Mouse (Mus musculus): ENCODE data around the gene Clcf1. TPM values are rescaled to one million over a fixed set of nuclear protein-coding genes. Genes with fewer than 3 reads are reported as not detected.
"Not testable (repeated sequence)": the region's sequence is repeated elsewhere in the genome, so short reads cannot be mapped to it uniquely, and the experiment has no call there.

The Clcf1 gene
- total RNA-seq, 2 experiments from 2014 or later: 0.58 to 1.2 TPM

GRCm38 (mm10) chr19:4232651-4233050 is 18.6 kb downstream of the Clcf1 start:
- no peak for DNase-seq
- intact Hi-C loops (cut with DNase I; ENCODE audit: low total_unique reads): no loop called here

GRCm38 (mm10) chr19:4234548-4234947 is 20.5 kb downstream of the Clcf1 start:
- intact Hi-C loops (cut with DNase I; ENCODE audit: low total_unique reads): no loop called here
- no peak for DNase-seq

- intact Hi-C loops (cut with DNase I; ENCODE audit: low total_unique reads): no loop called here
- DNase-seq: no peak
Observed at GRCm38 (mm10) chr19:4240247-4240668, 26.2 kb downstream of the Clcf1 start.

GRCm38 (mm10) chr19:4242416-4242815 is 28.4 kb downstream of the Clcf1 start:
- intact Hi-C loops (cut with DNase I; ENCODE audit: low total_unique reads): no loop called here
- DNase-seq: no peak

GRCm38 (mm10) chr19:4244775-4245174 is 30.7 kb downstream of the Clcf1 start:
- no peak for DNase-seq
- intact Hi-C loops (cut with DNase I; ENCODE audit: low total_unique reads): no loop called here

- intact Hi-C loops (cut with DNase I; ENCODE audit: low total_unique reads): no loop called here
- no peak for DNase-seq
Observed at GRCm38 (mm10) chr19:4247010-4247409, 33.0 kb downstream of the Clcf1 start.

GRCm38 (mm10) chr19:4248683-4249082 is 34.6 kb downstream of the Clcf1 start:
- DNase-seq; intact Hi-C loops (cut with DNase I; ENCODE audit: low total_unique reads): not testable (repeated sequence)

GRCm38 (mm10) chr19:4254230-4254629 is 40.2 kb downstream of the Clcf1 start:
- intact Hi-C loops (cut with DNase I; ENCODE audit: low total_unique reads): no loop called here

GRCm38 (mm10) chr19:4255583-4256162 is 41.6 kb downstream of the Clcf1 start:
- intact Hi-C loops (cut with DNase I; ENCODE audit: low total_unique reads): no loop called here

More at GRCm38 (mm10) chr19:4254230-4254629, 40.2 kb downstream of the Clcf1 start:
- DNase-seq: no peak

GRCm38 (mm10) chr19:4257216-4257896 is 43.3 kb downstream of the Clcf1 start:
- peak; percentile 89 for DNase-seq
- intact Hi-C loops (cut with DNase I; ENCODE audit: low total_unique reads): no loop called here

More at GRCm38 (mm10) chr19:4255583-4256162, 41.6 kb downstream of the Clcf1 start:
- DNase-seq: no peak

- no peak for DNase-seq
- intact Hi-C loops (cut with DNase I; ENCODE audit: low total_unique reads): no loop called here
Observed at GRCm38 (mm10) chr19:4257897-4258252, 43.8 kb downstream of the Clcf1 start.

- DNase-seq: no peak
- intact Hi-C loops (cut with DNase I; ENCODE audit: low total_unique reads): loop anchor here (2.0 to 10.0 kb wide), 2 partner anchors 48 to 154 kb away; no protein-coding TSS in a partner anchor
Observed at GRCm38 (mm10) chr19:4261038-4261698, 47.1 kb downstream of the Clcf1 start.

GRCm38 (mm10) chr19:4262756-4263155 is 48.7 kb downstream of the Clcf1 start:
- intact Hi-C loops (cut with DNase I; ENCODE audit: low total_unique reads): loop anchor here (10.0 kb wide), 1 partner anchor 152 kb away; no protein-coding TSS in a partner anchor
- DNase-seq: no peak

GRCm38 (mm10) chr19:4263702-4264101 is 49.7 kb downstream of the Clcf1 start:
- intact Hi-C loops (cut with DNase I; ENCODE audit: low total_unique reads): loop anchor here (10.0 kb wide), 1 partner anchor 151 kb away; no protein-coding TSS in a partner anchor
- no peak for DNase-seq

- DNase-seq: no peak
- intact Hi-C loops (cut with DNase I; ENCODE audit: low total_unique reads): loop anchor here (10.0 kb wide), 1 partner anchor 151 kb away; no protein-coding TSS in a partner anchor
Observed at GRCm38 (mm10) chr19:4264171-4264780, 50.2 kb downstream of the Clcf1 start.

- DNase-seq: no peak
- intact Hi-C loops (cut with DNase I; ENCODE audit: low total_unique reads): loop anchor here (10.0 kb wide), 1 partner anchor 149 kb away; no protein-coding TSS in a partner anchor
Observed at GRCm38 (mm10) chr19:4265956-4266355, 51.9 kb downstream of the Clcf1 start.

- intact Hi-C loops (cut with DNase I; ENCODE audit: low total_unique reads): loop anchor here (10.0 kb wide), 1 partner anchor 146 kb away; no protein-coding TSS in a partner anchor
- DNase-seq: peak; percentile 48
Observed at GRCm38 (mm10) chr19:4268566-4269361, 54.7 kb downstream of the Clcf1 start, which contains the start of gene Ssh3. Gene Ssh3 (minus strand): TSS chr19:4269180.

GRCm38 (mm10) chr19:4270187-4270586 is 56.1 kb downstream of the Clcf1 start:
- intact Hi-C loops (cut with DNase I; ENCODE audit: low total_unique reads): no loop called here
- DNase-seq: no peak

- DNase-seq: no peak
- intact Hi-C loops (cut with DNase I; ENCODE audit: low total_unique reads): no loop called here
Observed at GRCm38 (mm10) chr19:4270972-4271371, 56.9 kb downstream of the Clcf1 start.
